Mouse (Mus musculus) heart, postnatal 25 days (tissue): ENCODE data around the gene Six5. TPM values are rescaled to one million over a fixed set of nuclear protein-coding genes. Genes with fewer than 3 reads are reported as not detected.
"Not testable (repeated sequence)": the region's sequence is repeated elsewhere in the genome, so short reads cannot be mapped to it uniquely, and the experiment has no call there.

Source experiments
- DNase-seq: peaks from one replicate; pipeline ENCODE4 v3.0.0; 2022; ENCODE audit warnings: low spot score
- intact Hi-C: fragments of 180-260 bp; cut with DNase I; formaldehyde crosslinking; loops from one replicate; pipeline ENCODE4 v1.15.1; 2025
- total RNA-seq, 2 experiments: library from RNA; stranded (reverse); gene quantifications; 2 replicates each; pipeline ENCODE4 v1.2.3; 2021

Six5 gene
- total RNA-seq, result 1 to 10 TPM; 8.6 to 9.8 TPM

DNA sequence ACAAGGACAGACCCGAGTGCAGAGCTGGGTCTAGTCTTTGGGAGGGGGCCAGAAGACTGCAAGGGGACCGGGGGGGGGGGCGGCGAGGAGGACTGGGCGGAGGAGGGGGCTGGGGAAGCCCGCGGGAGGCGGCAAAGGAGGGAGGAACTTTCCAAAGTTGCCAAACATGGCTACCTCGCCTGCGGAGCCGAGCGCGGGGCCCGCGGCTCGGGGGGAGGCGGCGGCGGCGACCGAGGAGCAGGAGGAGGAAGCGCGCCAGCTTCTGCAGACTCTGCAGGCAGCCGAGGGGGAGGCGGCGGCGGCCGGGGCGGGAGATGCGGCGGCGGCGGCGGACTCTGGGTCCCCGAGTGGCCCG, at the start of gene Six5:
Gene Six5 (plus strand): TSS at position 124 of the 355 bp plus-strand sequence.
- intact Hi-C loops, result no loop called here
- no peak for DNase-seq

DNA sequence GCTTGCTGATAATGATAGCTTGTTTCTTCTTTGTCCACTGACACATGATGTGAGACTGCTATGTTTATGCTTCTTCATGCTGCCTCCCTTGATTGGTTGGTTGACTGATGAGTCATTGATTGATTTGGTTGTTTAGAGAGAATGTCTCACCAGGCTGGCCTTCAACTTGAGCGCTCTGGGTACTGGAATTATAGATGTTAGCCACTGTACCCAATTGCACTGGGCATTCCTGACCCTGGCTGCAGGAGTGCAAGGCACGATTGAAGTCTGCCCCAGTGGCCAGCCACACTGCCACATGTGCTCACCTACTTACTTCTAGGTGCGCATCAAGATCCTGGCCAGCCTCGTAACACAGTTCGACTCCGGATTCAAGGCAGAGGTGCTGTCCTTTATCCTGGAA, 49.8 kb upstream of the Six5 start:
- no peak for DNase-seq
- intact Hi-C loops, result no loop called here

DNA sequence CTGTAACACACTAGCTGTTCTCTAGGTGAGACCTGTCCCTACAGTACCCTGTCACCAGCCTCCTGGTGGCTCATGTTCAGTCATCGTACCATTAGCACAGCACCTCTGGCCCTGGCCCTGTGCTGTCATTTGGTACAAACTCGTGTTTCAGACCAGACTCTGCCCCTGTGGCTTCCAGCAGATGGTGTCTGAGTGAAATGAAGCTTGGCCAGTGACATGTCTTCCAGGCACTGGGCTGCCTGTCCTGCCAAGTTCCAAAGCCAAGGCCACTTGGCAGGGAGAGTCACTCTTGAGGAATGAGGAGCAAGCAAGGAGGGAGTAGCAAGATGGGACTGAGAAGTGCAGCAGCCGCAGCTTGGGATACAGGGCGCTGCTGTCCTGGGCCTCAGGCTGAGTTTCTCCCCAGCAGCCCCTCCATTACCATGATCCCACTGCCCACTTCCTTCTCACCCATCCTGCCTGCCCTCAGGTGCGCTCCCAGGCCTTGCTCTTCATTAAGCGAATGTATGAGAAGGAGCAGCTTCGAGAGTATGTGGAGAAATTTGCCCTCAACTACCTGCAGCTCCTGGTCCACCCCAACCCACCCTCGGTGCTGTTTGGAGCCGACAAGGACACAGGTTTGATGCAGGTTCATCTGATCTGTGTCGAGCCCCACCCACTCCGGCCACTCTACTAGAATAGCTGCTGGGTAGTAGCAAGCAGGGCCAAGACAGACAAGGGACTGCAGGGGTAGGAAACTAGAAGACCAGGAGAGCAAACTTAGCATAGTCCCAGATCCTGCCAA, 47.9 kb upstream of the Six5 start:
- no peak for DNase-seq
- intact Hi-C loops, result no loop called here

DNA sequence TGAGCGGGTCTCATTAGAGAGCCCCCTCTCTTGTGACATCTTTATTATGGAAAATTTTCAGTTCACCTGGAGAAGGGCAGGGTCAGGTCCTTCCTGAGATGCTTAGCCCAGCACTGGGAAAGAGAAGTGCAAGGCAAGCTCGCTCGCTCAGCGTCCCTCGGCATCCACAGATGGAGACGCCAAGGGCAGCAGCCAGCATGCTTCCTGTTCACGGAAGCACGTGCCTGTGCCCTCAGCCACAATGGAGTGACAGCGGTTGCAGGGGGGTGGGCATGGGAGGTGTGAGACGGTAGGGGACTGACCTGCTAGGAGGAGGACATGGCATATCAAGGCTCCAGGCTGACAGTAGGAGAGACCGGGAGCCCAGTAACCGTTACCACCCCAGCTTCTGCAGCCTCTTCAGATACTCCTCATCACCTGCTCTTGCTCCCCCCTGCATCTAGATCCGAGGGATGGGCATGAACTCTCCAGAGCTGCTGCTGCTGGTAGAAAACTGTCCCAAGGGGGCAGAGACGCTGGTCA, 46.3 kb upstream of the Six5 start:
- no peak for DNase-seq
- intact Hi-C loops, result no loop called here

DNA sequence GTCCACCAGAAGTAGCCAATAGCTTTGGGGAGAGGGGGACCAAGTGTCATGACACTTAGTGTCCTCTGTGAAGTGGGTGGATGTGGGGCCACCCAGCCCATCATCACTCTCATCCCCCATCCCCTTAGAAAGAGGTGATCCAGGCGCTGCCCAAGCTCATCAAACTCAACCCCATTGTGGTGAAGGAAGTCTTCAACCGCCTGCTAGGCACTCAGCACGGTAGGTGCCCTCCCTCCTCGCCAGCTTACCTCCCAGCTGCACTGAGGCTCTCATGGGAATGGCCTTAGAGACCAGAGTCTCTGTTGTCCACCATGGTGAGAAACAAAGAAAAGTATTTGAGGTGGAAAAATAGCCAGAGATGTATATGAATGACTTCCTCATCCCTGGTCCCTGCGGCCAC, 45.1 kb upstream of the Six5 start:
- intact Hi-C loops, result no loop called here
- DNase-seq, result no peak

DNA sequence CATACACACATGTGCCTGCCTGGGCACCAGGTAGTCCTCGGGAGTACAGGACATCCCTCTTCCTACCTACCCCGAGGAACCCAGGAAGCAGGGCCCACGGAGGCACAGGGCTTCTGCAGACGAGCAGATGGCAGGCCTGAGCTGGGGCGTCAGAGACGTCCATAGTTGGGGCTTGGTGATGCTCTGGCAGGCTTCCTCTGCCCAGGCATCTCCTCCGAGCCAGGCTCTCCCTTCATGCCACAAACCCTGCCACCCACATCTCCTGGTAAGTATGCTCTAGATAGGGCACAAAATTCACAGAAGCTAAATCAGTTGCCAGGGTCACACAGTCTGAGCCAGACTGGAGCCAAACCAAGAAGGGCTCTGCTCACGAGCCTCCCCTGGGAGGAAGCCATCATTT, 44.2 kb upstream of the Six5 start:
- intact Hi-C loops, result no loop called here
- DNase-seq, result no peak

DNA sequence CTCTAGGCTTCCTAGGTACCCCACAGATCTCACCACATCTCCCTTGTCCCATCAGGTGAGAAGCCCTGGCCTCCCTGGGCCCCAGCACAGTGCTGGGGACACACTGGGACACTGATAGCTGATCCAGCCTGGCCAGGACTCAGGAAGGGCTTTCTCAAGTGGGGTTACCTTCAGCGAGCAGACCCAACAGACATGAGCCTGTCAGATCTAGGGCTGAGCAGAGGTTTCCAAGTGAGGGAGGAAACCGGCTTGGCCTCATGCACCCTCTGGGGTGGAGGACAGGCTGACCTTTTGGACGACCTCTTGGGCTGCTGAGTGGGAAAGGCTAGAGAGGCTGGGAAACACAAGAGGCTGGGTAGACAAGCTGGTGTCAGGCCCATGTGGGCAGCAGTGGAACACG, 43.2 kb upstream of the Six5 start:
- no peak for DNase-seq
- intact Hi-C loops, result no loop called here

DNA sequence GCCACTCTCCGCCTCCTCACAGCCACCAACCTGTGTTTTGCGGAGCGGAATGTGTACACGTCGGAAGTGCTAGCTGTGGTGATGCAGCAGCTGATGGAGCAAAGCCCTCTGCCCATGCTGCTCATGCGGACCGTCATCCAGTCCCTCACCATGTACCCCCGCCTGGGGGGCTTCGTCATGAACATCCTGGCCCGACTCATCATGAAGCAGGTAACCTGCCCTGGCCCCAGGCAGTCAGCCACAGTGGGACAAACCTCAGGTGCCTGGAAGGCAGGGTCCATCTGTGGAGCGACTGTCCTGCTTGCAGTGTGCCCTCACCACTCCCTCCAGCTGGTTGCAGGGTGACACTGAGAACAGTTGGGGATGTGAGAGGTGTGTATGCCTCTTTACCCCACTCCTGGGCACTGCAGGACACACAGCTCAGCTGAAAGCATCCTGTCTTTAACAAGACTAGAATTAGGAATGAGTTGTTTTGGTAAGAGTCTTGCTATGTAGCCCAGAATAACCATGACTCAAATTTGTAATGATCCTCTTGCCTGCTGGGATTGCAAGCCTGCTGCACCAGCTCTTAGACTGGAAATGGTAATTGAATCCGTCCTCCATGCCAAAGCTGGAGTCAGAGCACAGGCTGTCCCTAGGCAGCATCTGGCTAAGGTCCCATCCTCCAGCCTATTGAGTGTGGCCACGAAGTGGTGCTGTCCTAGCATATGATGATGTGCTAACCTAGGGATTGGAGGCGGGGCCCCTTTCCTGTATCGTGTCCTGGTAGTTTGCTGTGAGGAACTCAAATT, 41.9 kb upstream of the Six5 start:
- intact Hi-C loops, result no loop called here
- no peak for DNase-seq

DNA sequence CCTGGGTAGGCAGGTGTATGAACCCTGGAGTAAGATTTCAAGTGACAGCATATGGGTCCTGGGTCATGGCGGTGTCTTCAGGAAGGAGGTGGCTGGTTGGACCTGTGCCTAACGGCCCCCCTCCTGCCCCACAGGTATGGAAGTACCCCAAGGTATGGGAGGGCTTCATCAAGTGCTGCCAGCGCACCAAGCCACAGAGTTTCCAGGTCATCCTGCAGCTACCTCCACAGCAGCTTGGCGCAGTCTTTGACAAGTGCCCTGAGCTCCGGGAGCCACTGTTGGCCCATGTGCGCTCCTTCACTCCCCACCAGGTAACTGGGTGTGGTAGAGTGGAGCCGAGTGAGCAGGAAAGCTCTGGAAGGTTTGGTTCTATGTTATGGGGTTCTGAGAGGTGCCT, 41.3 kb upstream of the Six5 start:
- intact Hi-C loops, result no loop called here
- DNase-seq, result no peak

DNA sequence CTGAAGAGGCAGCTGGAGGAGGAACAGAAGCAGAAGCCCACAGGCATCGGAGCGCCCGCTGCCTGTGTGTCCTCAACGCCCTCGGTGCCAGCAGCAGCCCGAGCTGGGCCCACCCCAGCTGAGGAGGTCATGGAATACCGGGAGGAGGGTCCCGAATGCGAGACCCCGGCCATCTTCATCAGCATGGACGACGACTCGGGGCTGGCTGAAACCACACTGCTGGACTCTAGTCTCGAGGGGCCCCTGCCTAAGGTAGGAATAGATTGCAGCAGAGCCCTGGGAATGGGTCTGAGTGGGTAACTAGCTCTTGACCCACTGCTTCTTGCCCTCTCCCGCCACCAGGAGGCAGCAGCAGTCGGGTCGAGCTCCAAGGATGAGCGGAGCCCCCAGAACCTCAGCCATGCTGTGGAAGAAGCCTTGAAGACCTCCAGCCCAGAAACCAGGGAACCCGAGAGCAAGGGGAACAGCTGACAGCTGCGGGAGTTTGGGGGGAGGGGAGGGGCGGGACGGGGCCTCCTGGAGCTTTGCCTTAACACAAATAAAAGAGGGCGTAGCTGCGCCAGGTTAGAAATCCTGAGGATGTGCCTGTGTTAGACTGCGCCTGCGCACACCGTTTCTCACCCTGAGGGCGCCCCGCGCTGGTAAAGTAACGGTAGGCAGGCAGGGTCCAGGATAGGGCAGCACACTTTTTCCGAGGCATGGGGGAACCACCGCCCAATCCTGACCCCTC, 40.2 kb upstream of the Six5 start, which contains the start of gene Rsph6a:
Gene Rsph6a (plus strand): TSS at position 644 of the 730 bp plus-strand sequence.
- DNase-seq, result no peak
- intact Hi-C loops, result no loop called here

DNA sequence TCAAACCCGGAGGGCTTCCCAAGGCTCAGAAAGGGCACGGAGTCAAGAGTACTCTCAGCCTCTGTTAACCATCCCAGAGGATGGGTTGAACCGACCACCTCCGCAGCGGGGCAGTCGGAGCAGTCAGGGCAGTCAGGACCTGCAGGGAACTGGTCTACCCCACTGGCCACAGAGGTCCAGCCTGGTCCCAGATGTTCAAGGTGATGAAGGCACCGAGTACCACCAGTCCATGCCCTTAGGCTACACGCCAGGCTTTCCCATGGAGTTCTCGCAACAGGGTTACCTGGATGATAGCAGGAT, 39.7 kb upstream of the Six5 start:
- intact Hi-C loops, result no loop called here
- DNase-seq, result no peak

DNA sequence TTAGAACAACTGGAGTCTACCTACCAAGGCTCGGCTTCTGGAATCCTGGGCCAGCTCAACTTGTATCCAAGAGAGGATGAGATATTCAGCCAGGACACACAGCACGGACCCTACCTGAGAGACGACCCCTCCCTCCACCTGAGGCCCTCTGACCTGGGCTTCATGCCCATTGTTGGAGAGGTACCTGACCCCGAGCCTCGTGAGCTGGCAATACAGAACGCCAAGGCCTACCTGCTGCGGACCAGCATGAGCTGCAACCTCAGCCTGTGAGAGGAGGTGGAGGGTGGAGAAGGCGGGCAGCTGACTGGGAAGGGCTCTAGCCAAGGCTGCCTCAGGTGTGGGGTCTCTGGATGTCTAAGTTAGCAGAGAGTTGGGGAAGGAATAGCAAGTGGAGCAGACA, 39.3 kb upstream of the Six5 start:
- no peak for DNase-seq

DNA sequence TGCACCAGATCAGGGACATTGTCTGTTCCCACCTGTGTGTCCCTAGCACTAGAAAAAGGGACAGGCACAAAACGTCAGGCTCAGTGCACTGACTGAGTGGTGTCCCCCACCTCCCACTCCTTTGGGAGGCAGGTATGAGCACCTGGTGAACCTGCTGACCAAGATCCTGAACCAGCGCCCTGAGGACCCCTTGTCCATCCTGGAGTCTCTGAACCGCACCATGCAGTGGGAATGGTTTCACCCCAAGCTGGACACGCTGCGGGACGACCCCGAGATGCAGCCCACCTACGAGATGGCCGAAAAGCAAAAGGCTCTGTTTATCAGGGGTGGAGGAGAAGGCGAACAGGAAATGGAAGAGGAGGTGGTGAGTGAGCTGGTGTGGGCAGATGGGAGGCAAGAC, 37.0 kb upstream of the Six5 start:
- no peak for DNase-seq
- intact Hi-C loops, result no loop called here

More for the DNA sequence above, 39.3 kb upstream of the Six5 start:
- intact Hi-C loops, result no loop called here

DNA sequence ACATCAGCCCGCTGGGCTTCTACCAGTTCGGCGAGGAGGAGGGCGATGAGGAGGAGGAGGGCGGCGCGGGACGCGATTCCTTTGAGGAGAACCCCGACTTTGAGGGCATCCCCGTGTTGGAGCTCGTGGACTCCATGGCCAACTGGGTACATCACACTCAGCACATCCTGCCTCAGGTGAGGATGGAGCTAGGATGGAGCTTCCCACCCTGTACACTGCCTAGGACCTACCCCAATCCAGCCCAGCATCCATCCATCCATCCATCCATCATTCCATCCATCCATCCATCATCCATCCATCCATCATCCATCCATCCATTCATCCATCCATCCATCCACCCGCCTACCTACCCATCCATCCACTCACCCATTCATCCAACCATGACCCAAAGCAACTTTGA, 28.5 kb upstream of the Six5 start:
- intact Hi-C loops, result no loop called here

DNA sequence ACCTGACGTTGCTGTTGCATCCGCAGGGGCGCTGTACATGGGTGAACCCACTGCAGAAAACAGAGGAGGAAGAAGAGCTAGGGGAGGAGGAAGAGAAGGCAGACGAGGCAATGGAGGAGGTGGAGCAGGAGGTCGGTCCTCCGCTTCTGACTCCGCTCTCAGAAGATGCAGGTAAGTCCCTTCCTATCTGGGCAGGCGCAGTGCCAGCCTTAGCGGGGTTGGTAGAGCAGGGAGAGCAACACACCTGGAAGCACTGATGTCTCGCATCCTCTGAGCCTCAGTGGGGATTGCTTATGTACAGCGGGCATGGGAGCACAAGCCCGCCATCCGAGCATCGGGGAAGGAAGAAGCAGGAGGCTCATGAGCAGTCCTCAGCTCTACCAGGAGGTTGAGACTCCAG, 27.3 kb upstream of the Six5 start:
- DNase-seq, result no peak
- intact Hi-C loops, result no loop called here

More for the DNA sequence above, 28.5 kb upstream of the Six5 start:
- DNase-seq, result no peak

DNA sequence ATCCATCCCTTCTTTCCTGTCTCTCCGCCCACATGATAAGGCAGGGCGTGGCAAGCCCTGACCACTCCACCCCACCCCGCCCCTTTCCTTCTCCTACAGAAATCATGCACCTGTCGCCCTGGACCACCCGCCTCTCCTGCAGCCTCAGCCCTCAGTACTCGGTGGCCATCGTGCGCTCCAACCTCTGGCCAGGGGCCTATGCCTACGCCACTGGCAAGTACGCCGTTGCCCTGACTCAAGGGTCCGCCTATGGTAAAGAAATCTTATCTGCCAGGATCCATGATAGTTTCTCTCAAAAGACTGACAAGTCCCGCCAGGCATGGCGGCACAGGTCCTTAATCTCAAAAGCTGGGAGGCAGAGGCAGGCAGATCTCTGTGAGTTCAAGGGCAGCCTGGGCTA, 26.5 kb upstream of the Six5 start:
- intact Hi-C loops, result no loop called here
- DNase-seq, result no peak

DNA sequence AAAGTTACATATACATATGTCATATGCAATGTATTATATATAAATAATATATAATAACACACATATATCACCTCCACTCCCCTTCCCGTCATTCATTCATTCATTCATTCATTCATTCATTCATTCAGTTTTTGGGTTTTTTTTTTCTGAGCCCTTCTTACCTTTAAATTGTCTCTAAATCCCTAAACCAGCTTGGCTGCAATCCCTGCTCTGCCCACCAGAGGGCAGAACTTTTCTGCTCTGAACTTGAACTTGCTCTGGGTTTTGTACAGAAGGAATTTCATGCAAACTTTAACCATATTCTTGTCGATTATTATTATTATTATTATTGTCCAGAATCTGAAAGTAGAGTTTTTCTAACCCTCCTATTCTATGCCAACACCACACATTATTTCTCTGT, 25.7 kb upstream of the Six5 start:
- intact Hi-C loops, result loop anchor here (1.0 kb wide), 1 partner anchor 25 kb away; no protein-coding TSS in a partner anchor
- no peak for DNase-seq

DNA sequence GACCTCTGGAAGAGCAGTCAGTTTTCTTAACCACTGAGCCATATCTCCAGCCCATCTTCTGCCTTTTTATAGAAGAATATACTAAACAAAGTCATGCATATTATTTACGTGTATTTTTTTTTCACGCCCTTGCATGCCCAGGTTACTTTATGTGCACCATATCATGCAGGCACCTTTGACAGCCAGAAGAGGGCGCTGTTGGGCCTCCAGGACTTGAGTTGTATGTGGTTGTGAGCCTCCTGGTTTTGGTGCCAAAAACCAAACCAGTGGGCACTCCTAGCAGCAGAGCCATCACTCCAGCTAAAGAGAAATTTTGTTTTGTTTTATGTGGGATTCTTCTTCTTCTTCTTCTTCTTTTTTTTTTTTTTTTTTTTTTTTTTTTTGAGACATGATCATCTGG, 24.9 kb upstream of the Six5 start:
- DNase-seq, result no peak
- intact Hi-C loops, result loop anchor here (1.0 kb wide), 1 partner anchor 24 kb away; no protein-coding TSS in a partner anchor

DNA sequence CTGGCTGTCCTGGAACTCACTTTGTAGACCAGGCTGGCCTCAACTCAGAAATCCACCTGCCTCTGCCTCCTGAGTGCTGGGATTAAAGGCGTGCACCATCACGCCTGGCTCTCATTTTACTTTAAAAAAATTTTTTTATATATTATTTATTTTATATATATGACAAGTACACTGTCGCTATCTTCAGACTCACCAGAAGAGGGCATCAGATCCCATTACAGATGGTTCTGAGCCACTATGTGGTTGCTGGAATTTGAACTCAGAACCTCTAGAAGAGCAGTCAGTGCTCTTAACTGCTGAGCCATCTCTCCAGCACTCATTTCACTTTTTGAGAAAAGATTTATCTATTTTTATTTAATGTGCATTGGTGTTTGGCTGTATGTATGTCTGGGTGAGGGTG, 23.4 kb upstream of the Six5 start:
- intact Hi-C loops, result loop anchor here (2.0 kb wide), 1 partner anchor 48 kb away; the partner anchor contains the start of genes Fbxo46 and Gm4969

DNA sequence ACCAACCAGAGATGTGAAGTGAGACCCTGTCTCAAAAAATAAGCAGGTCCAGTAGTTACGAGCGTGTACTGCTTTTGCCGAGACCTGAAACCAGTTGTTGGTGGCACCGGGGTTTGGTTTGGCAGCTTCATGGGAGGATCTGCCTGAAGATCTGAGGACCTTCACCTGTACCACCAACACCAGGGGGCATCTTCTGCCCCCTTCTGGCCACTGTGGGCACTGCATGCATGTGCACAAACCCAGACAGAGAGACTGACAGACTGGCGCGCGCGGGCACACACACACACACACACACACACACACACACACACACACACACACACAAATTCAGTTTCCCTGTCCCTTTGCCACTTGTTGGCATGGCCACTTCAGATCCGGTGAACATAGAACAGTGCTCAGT, 20.9 kb upstream of the Six5 start:
- intact Hi-C loops, result no loop called here
- DNase-seq, result no peak

More for the DNA sequence above, 23.4 kb upstream of the Six5 start:
- not testable (repeated sequence) for DNase-seq
